Mouse (Mus musculus) megakaryocyte, embryonic 14.5 days (primary cell): ENCODE measurements at regions not wholly inside any gene's neighbourhood (a gene's known extent, or its start where the extent isn't known, plus 50 kb on each side); places are given as distances from the start of the nearest gene placed in this dataset.

Source experiments
- H3K27me3 ChIP-seq: replicated peaks from 2 replicates; pipeline ENCODE3; 2012; ENCODE audit warnings: inconsistent platforms
- H3K36me3 ChIP-seq: replicated peaks from 2 replicates; pipeline ENCODE3; 2012; ENCODE audit warnings: low read length, inconsistent platforms, mixed read lengths
- H3K4me1 ChIP-seq: 2 replicates; pipeline ENCODE4 v1.6.1; 2012; ENCODE audit warnings: inconsistent platforms
- H3K4me3 ChIP-seq: replicated peaks from 2 replicates; pipeline ENCODE3; 2012; ENCODE audit warnings: moderate library complexity, mild to moderate bottlenecking, inconsistent platforms
- H3K9me3 ChIP-seq: 2 replicates; pipeline ENCODE4 v1.6.1; 2012; ENCODE audit warnings: inconsistent platforms
- FLI1 ChIP-seq: IDR thresholded peaks from 2 replicates; pipeline ENCODE4 v1.6.1; 2012; ENCODE audit warnings: low read length, inconsistent platforms, mixed read lengths
- GATA1 ChIP-seq: IDR thresholded peaks from 3 replicates; pipeline ENCODE4 v1.6.1; 2012; ENCODE audit warnings: mixed read lengths, low read length, inconsistent platforms, borderline replicate concordance

DNA sequence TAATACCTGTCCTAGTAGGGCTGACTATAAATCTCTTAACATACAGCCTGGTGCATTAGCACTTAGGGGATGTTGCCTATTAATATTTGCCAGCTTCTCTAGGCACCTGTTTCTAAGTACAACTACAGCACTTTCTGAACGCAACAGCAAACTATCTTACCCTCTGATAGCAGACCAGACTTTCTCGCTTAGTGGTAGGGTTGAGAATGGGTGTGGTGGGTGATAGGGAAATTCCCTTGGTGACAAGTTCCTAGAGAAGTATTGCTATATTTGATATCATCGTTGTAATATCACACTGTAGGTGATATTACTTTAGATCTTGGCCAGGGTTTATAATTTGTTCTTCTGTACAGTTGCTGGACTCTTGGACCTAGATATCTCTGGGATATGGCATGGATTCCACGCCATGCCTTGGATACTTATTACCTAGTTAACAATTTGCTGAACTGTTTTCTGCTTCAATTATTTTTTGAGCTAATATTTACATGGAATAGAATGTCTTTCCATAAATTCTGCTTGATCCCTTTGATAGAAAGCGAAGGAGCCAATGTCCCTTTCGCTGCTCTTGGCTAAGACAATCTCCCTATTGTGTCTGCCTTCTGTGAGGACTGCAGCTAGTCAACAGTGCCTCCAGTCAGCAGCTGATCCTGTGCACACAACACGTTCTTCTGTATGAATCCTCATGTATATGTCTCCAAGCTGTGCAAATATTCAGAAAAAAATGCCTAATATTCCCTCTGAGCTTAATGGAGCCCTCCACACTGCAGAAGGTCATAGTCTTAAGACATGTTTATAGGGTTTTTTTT, 269.0 kb upstream of the Pik3r1 start:
- Histone ChIP-seq H3K4me1 (no peaks in the 10 kb centered on the region), H3K27me3 (no peaks in the 10 kb centered on the region), H3K9me3 (no peaks in the 10 kb centered on the region), H3K4me3 (no peak overlapping the region), H3K36me3 (no peaks in the 10 kb centered on the region)
- TF ChIP-seq FLI1 (no peak), GATA1 (no peak)

DNA sequence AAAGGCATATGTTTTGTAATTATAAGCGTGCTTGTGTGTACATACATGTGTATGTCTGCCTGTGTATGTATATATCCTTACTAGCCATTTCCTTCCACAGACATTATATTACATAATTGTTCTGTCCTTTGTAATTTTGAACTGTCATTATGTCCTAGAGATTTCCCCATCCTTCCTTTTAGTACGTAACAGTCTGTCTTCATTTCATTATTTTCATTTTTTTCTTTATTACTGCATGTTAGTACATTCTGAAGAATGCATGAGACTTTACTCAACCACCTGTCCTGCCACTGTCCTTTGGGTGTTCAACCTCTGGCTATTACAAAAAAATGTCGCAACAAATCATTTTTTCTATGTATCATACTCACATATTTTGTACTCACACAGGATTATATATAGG, 292.2 kb upstream of the Pik3r1 start:
- no peaks in the 10 kb centered on the region for H3K27me3 ChIP-seq
- TF ChIP-seq FLI1 (no peak), GATA1 (no peak)

DNA sequence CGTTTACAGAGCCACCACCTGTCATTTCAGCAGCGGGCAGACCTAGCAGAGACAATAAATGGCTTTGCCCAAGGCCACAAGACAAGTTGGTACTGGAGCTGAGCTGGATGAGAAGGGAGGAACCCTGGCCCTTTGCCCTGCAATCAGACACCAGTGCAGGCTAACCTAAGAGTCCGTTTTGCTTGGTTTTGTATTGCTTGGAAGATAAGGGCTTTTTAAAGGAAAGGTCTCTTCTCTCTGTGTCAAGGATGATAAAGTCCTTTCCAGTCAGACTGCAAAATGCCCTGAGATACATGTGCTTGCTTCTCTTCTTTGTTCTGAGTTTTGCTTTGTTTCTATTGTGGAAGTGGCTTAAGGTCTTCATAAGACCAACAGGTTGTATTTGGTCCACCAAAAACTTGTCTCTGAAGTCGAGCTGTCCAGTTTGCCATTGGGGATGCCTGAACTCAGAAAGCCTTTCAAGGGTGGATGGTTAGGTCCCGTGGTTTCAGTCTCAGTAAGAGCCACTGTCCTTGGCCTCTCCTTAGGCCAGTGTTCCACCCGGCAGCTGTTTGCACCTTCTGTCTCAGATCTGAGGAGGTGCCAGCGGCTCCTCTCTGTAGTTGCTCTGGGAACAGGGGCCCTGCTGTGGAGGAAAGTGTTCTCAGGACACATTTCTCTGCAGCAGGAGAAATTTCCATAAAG, 296.7 kb upstream of the Pik3r1 start:
- Histone ChIP-seq H3K36me3 (no peaks in the 10 kb centered on the region), H3K27me3 (no peaks in the 10 kb centered on the region), H3K4me3 (no peak overlapping the region), H3K4me1 (peaks cover 24% of the 10 kb centered on the region), H3K9me3 (no peaks in the 10 kb centered on the region)
- TF ChIP-seq GATA1 (no peak), FLI1 (no peak)

More for the DNA sequence above, 292.2 kb upstream of the Pik3r1 start:
- no peak overlapping the region for H3K4me3 ChIP-seq
- peaks cover 4% of the 10 kb centered on the region; the same call in 1 of the 2 replicates for H3K9me3 ChIP-seq
- peaks cover 19% of the 10 kb centered on the region for H3K4me1 ChIP-seq
- H3K36me3 ChIP-seq: no peaks in the 10 kb centered on the region

DNA sequence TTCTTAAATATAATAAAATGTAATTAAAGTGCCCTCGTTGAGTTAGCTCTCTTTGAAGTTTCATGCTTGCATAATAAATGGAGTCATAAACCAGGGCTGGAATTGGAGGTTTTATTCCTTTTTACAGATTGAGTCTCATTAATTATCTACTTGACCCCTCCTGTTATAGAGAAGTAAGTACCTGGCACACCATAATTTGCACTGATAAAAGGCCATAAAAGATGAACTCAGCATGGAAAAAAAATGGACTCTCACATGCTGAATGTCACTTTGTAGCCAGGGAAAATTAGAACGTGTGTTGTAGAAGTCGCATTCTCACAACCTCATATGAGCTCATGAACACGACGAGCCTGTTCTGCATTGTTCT, 297.2 kb upstream of the Pik3r1 start:
- Histone ChIP-seq H3K36me3 (no peaks in the 10 kb centered on the region), H3K27me3 (no peaks in the 10 kb centered on the region), H3K4me3 (no peak overlapping the region), H3K4me1 (peaks cover 29% of the 10 kb centered on the region), H3K9me3 (no peaks in the 10 kb centered on the region)
- no peak for TF ChIP-seq GATA1
- TF ChIP-seq FLI1: no peak

GRCm38 (mm10) chr13:102065796-102066195, 297.8 kb upstream of the Pik3r1 start:
- Histone ChIP-seq H3K4me3 (no peak overlapping the region), H3K27me3 (no peaks in the 10 kb centered on the region), H3K36me3 (no peaks in the 10 kb centered on the region), H3K4me1 (peaks cover 34% of the 10 kb centered on the region), H3K9me3 (no peaks in the 10 kb centered on the region)
- TF ChIP-seq GATA1: no peak
- no peak for TF ChIP-seq FLI1

- TF ChIP-seq FLI1 (no peak), GATA1 (no peak)
- Histone ChIP-seq H3K36me3 (no peaks in the 10 kb centered on the region), H3K4me1 (peaks cover 24% of the 10 kb centered on the region), H3K27me3 (no peaks in the 10 kb centered on the region), H3K4me3 (no peak overlapping the region), H3K9me3 (no peaks in the 10 kb centered on the region)
These were observed 302.7 kb upstream of the Pik3r1 start for GRCm38 (mm10) chr13:102070740-102071139.

GRCm38 (mm10) chr13:102072366-102072765, 304.3 kb upstream of the Pik3r1 start:
- Histone ChIP-seq H3K27me3 (no peaks in the 10 kb centered on the region), H3K4me3 (no peak overlapping the region), H3K4me1 (peaks cover 20% of the 10 kb centered on the region), H3K9me3 (no peaks in the 10 kb centered on the region), H3K36me3 (no peaks in the 10 kb centered on the region)
- TF ChIP-seq FLI1 (no peak), GATA1 (no peak)

GRCm38 (mm10) chr13:102087766-102088165, 319.7 kb upstream of the Pik3r1 start:
- no peaks in the 10 kb centered on the region for H3K9me3 ChIP-seq
- TF ChIP-seq GATA1 (no peak), FLI1 (no peak)
- H3K4me1 ChIP-seq: peaks cover 12% of the 10 kb centered on the region
- no peaks in the 10 kb centered on the region for H3K36me3 ChIP-seq
- no peaks in the 10 kb centered on the region for H3K27me3 ChIP-seq
- no peak overlapping the region for H3K4me3 ChIP-seq

- H3K9me3 ChIP-seq: no peaks in the 10 kb centered on the region
- H3K4me3 ChIP-seq: no peak overlapping the region
- H3K36me3 ChIP-seq: no peaks in the 10 kb centered on the region
- H3K4me1 ChIP-seq: peaks cover 22% of the 10 kb centered on the region
- no peaks in the 10 kb centered on the region for H3K27me3 ChIP-seq
- TF ChIP-seq FLI1 (no peak), GATA1 (no peak)
These were observed 321.5 kb upstream of the Pik3r1 start for GRCm38 (mm10) chr13:102089551-102089950.

- Histone ChIP-seq H3K9me3 (0 out of 2 replicates have a peak, but pooled peaks cover 4% of the 10 kb centered on the region), H3K4me3 (no peak overlapping the region), H3K27me3 (no peaks in the 10 kb centered on the region), H3K4me1 (peaks cover 20% of the 10 kb centered on the region), H3K36me3 (no peaks in the 10 kb centered on the region)
- TF ChIP-seq FLI1 (no peak), GATA1 (no peak)
These were observed 326.2 kb upstream of the Pik3r1 start for GRCm38 (mm10) chr13:102094193-102094592.
